Mouse (Mus musculus) regulatory T cell (primary cell): ENCODE results near the gene Gh.
"Not testable (repeated sequence)": the region's sequence is repeated elsewhere in the genome, so short reads cannot be mapped to it uniquely, and the experiment has no call there.

Source experiments
- in situ Hi-C: fragments of 300-600 bp; cut with MboI, MseI; formaldehyde crosslinking; loops from one replicate; pipeline ENCODE4 v1.15.1; 2025; ENCODE audit warnings: high pct_unique_total_duplicates

Gene Gh

DNA sequence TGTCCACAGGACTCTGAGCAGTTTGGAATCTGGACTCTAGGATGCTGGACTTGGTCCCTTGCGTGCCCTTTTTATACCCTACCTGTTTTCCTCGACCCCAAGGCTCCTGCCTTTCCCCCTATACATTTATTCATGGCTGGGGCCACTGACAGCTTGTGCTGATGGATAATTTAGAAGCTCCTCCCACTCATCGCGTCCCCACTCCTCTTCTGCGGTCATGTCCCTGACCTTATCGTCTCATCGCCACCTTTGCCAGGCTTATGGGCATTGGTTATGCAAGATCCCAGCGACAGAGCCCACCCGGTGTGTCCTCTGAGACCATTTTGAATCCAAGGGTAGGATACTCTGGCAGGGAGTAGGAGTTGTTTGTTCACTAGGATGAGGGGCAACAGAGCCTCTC lies at the start of gene Gh:
TSS of gene Gh (minus strand) at position 101 of the 400 bp plus-strand sequence.
- in situ Hi-C loops = no loop called here

DNA sequence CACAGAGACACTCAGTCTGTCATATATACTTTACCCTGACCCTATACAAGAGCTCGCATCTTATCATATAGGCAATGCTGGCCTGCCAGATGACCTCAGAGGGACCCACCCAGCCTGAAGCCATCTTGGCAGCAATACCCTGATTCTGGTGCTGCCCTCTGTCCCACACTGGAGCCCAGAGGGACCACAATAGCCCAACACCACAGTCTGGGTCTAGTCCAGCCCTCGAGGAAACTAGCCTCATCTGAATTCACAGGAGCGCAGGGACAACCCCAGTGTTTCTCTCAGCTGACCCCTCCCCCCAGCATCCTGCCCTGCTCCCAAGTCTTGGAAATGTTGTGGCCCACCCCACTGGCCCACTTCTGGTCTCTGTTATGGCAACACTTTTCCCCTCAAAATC lies 49.6 kb upstream of the Gh start:
- in situ Hi-C loops = loop anchor here (10.0 kb wide), 1 partner anchor 804 kb away; no protein-coding TSS in a partner anchor

DNA sequence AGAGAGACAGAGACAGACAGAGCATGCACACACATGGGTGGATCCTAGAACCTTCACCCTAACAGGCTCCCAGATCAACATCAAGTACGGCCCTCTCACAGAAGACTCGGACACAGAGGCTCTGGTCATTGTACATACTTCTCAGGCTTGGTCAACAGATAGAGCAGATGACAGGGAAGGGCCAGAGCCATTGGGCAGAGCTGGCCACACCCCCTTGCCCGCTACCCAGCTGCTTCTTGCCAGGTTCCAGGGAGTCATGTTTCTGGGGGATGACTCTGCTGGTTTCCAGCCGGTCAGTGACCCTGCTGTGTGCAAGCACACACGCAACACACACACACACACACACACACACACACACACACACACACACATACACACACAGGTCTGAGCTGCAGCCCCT lies 49.2 kb upstream of the Gh start:
- in situ Hi-C loops = loop anchor here (10.0 kb wide), 1 partner anchor 804 kb away; no protein-coding TSS in a partner anchor

DNA sequence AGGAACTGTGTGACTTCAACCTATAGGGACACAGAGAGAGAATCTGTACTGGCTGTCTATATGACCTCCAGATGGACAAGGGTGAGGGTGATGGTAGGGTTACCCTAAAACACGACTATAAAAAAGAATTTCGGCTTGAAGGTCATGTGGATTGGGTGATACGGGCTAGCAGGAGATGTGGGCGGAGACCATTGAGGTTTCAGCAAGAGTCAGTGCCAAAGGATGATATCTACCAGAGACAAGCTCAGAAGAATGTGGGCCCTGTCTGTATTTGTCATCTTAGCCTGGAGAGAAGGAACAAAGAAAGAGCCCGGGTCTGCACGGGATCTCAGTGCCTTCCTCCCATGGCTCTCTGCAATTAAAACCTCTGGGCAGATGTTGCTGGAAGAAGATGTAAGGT lies 48.1 kb upstream of the Gh start:
- in situ Hi-C loops = loop anchor here (10.0 kb wide), 1 partner anchor 805 kb away; no protein-coding TSS in a partner anchor

- in situ Hi-C loops = no loop called here
Observed at GRCm38 (mm10) chr11:106344910-106345309, 43.2 kb upstream of the Gh start.

DNA sequence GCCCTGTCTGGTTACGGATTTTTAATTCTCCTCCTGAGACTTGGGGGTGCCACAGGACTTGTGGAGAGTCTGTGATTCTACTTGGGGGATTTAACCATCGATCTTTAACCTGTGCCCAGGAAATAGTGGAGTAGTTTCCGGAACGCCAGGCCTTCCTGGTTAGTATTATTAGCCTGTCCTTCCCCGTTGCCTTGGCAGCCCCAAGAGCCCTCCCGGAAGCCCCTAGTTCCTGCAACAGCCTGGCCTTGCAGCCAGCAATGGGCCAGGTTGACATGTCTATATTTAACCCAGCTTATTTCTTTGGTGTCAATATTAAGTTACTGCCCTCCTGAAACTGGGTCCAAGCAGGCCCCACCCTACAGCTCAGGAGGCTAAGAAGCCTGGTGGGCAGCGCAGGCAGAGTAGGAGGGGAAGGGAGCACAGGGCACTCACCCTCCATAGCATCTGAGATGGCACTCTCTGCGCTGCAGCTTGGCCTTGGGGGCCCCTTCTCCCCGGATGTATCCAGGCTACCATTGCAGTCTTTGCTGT lies 39.4 kb upstream of the Gh start:
- in situ Hi-C loops = no loop called here

DNA sequence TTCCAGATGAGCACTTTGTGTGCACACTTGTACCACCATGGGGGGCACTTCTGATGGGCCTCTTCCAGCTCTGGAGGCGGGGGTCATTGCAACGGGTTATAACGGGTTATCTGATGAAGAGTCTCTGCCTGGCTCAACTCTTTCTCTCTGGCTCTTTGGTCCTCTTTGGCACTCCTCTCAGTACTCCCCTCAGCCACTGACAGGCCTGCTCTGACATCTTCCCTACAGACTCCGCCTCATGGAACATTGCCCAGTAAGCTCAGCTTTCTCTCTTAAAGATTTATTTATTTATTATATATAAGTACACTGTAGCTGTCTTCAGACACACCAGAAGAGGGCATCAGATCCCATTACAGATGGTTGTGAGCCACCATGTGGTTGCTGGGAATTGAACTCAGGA lies 37.7 kb upstream of the Gh start:
- in situ Hi-C loops = not testable (repeated sequence)

DNA sequence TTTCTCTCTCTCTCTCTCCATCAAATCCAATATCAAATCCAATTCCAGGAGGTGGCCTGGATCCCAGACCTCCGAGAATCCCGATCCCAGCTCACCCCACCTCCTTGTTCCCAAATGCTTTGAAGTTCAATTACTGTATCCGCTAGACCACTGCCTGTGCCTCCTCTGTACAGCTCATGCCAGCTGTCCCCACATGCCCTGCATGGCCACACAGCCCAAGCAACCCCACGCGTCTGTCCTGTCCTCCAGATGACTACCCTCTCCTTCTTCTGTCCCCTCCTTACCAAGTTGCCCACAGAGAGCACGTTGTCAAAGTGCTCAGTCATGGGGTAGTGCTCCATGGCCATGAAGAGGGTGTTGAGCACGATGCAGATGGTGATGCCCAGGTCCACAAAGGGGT lies 37.2 kb upstream of the Gh start:
- in situ Hi-C loops = no loop called here

DNA sequence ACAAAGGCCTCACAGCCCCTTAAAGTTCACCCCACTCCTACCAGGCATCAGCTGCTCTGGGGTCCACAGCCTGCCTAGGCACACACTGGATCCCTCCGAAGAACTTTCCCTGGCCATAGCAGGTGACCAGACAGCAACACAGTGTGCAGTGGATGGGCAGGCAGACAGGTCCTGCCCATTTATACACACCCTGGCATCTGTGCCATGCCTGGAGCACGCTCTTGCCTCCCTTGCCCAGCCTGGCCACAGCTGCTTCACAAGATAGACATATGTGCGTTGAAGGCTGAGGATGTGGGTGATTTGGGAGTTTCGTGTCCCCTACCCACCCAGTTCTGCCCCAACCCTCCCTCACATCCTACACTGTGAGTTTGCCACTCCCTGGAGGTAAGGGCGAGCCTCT lies 36.4 kb upstream of the Gh start:
- in situ Hi-C loops = no loop called here

- in situ Hi-C loops = no loop called here
Observed at GRCm38 (mm10) chr11:106334066-106334465, 32.4 kb upstream of the Gh start.

- in situ Hi-C loops = no loop called here
Observed at GRCm38 (mm10) chr11:106332458-106332857, 30.8 kb upstream of the Gh start.

GRCm38 (mm10) chr11:106329682-106330081 lies 28.0 kb upstream of the Gh start:
- in situ Hi-C loops = loop anchor here (5.0 kb wide), 1 partner anchor 48 kb away; no protein-coding TSS in a partner anchor

- in situ Hi-C loops = loop anchor here (5.0 kb wide), 1 partner anchor 48 kb away; no protein-coding TSS in a partner anchor
Observed at GRCm38 (mm10) chr11:106329128-106329527, 27.5 kb upstream of the Gh start.

- in situ Hi-C loops = loop anchor here (5.0 kb wide), 1 partner anchor 49 kb away; no protein-coding TSS in a partner anchor
Observed at GRCm38 (mm10) chr11:106328521-106328920, 26.9 kb upstream of the Gh start.

- in situ Hi-C loops = loop anchor here (5.0 kb wide), 1 partner anchor 51 kb away; no protein-coding TSS in a partner anchor
Observed at GRCm38 (mm10) chr11:106326475-106326874, 24.8 kb upstream of the Gh start.

DNA sequence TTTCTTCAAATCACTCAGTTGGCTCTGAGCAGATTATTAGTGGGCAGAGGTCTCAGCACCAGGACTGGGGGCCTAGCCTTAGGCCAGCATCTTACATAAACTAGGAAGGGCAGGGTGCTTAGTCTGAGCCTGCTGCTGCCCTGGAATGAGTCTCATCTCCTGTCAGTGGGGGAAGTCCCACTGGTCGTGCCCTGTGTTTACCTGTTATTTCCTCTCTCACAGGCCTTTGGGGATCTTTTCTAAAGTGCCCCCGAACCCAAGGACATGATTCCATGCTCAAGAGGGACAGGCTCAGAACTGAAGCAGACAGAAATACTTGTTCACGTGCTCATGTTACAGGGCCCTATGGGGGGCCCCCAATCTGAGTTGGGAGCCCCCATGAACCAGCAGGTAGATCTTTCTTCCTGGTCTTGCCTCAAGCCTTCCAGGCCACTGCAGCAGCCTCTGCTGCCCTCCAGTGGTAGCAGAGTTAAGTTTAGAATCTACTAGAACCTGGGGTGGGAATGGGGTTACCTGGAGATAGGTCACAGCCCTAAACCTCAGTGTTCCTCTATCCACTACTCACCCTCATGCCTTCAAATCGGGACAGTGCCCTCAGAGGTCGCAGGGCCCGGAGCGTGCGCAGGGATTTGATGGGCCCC lies 24.0 kb upstream of the Gh start:
- in situ Hi-C loops = loop anchor here (5.0 kb wide), 1 partner anchor 52 kb away; no protein-coding TSS in a partner anchor

DNA sequence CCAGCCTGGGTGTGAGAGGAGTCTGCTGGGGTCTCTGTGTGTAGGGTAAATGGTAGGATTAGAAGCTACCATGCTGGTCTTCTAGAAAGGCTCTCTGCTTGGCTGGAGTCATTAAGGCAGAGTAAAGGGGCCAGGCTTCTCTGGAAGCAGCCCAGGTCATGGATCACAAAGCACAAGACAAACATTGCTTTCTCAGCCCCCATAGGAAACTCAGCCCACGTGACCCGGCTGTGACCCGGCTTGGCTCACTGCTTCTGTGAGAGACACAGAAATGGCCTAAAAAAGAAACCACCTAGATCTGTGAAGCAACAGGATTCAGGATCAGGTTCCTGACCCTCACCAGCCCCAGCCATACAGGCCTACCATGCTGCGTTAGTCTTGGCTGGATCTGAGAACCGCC lies 23.2 kb upstream of the Gh start:
- in situ Hi-C loops = loop anchor here (5.0 kb wide), 2 partner anchors 38 to 52 kb away; no protein-coding TSS in a partner anchor

- in situ Hi-C loops = no loop called here
Observed at GRCm38 (mm10) chr11:106318406-106319366, 17.0 kb upstream of the Gh start.

GRCm38 (mm10) chr11:106317801-106318200 lies 16.1 kb upstream of the Gh start:
- in situ Hi-C loops = no loop called here

DNA sequence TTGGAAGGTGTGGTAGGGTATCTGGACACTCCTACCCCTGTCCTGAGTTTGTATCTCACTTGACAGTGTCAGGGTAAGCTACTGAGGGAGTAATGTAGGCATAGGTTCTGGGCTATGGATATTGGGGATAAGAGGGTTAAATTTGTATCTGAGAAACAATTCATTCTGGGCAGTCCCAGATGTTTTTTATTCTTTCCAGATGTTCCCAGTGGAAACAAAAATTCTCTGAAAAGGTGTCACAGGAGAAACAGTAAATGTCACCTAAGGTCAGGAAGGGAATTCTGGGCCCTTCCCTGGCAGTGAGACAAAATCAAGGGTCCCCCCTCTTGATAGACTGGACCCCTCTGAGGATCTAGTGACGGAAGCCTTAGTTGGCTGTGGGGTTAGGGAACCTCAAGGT lies 14.8 kb upstream of the Gh start:
- in situ Hi-C loops = no loop called here

DNA sequence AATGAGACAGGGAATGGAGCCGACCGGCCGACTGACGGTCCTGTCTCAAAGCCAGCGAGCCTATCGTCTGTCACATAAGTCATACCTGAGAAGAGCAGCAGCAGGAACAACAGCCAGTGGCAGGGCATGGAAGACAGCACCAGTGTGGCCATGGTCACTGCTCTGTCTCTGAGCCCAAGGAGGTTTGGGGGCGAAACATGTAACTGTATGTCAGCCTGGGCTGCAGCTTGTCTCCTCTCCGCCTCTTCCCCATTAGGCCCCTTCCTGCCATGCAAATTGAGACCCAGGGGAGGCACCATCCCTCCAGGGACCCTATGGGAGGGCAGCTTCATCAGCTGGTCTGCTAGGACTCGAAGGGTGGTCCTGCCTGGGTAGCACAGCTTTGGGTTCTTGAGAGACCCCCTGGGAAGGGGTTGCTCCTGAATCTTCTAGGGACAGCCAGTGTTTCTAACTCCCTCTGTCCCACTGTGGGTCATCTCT lies 12.7 kb upstream of the Gh start, which contains the start of gene Cd79b:
TSS of gene Cd79b (minus strand) at position 430 of the 480 bp plus-strand sequence.
- in situ Hi-C loops = no loop called here

- in situ Hi-C loops = no loop called here
Observed at GRCm38 (mm10) chr11:106313533-106313932, 11.9 kb upstream of the Gh start.
